Mouse (Mus musculus): ENCODE data around the gene Olfr94. TPM values are rescaled to one million over a fixed set of nuclear protein-coding genes. Genes with fewer than 3 reads are reported as not detected.
"Not testable (repeated sequence)": the region's sequence is repeated elsewhere in the genome, so short reads cannot be mapped to it uniquely, and the experiment has no call there.

Olfr94 gene
- not detected in 2 replicates for total RNA-seq (2015; ENCODE audit: low replicate concordance)
- total RNA-seq (2017; ENCODE audit: low replicate concordance): not detected in 2 replicates

DNA sequence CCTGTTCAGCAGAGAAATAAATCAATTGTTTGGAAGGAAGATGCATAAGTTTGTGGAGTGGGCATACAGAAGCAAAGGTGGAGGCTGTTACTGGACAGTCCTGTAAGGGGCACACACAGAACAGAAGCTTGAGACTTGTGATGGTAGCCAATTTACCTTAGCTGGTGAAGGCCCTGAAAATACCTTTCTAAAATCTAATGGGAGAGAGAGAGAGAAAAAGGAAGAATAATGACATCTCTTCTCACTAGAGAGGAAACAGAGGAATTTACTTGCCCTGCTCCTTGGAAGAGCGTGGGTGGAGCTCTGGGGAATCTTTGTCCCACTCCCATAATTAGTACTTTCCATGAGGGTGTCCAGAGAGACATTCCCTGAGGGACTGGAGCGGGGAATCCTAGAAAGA, at the start of gene Olfr94:
Gene Olfr94 (minus strand): TSS at position 101 of the 400 bp plus-strand sequence.
- ATAC-seq (replicated peaks; ENCODE audit: low FRiP score, poor library complexity, severe bottlenecking): no peak

DNA sequence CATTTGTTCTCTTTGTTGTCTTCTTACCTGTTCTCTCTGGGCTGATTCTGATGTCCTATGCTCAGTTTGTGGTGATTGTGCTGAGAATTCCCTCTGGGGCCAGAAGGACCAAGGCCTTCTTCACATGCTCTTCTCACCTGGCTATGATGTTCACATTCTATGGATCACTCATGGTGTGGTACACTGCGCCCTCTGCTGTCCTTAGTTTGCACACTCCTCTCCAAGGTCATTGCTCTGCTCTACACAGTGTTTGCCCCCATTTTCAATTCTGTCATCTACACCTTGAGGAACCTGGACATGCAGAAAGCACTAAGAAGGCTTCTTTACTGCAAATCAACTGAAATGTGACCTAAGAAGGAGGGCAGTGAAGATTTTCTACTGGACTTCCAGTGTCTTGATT, 49.8 kb upstream of the Olfr94 start:
- ATAC-seq (replicated peaks; ENCODE audit: low FRiP score, poor library complexity, severe bottlenecking): no peak

- no peak for ATAC-seq (replicated peaks; ENCODE audit: low FRiP score, poor library complexity, severe bottlenecking)
Observed at GRCm38 (mm10) chr17:37249460-37249859, 48.7 kb upstream of the Olfr94 start.

DNA sequence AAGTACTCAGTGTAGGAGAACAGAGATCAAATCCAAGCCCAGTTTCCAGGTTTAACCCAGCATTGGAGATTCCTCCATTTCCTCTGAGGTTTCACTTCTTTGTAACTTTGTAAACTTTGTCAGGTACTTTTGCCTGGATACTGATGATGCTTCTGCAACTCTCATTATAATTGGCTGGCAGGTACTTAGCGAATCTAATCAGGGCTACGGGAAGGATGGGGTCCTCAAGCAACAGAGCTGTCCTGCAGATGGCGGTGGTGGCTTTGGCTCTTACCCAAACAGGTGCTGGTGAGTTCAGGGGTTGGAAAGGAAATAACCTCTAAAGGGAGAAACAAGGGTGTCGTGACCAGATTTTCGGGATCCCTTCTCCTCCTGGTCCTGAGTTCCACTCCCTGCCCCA, 45.9 kb upstream of the Olfr94 start:
- ATAC-seq (replicated peaks; ENCODE audit: low FRiP score, poor library complexity, severe bottlenecking): no peak

- no peak for ATAC-seq (replicated peaks; ENCODE audit: low FRiP score, poor library complexity, severe bottlenecking)
Observed at GRCm38 (mm10) chr17:37242198-37242597, 41.4 kb upstream of the Olfr94 start.

- not testable (repeated sequence) for ATAC-seq (replicated peaks; ENCODE audit: low FRiP score, poor library complexity, severe bottlenecking)
Observed at GRCm38 (mm10) chr17:37237230-37237629, 36.4 kb upstream of the Olfr94 start, which contains the start of gene Olfr97. Gene Olfr97 (minus strand): TSS chr17:37237330.

GRCm38 (mm10) chr17:37221879-37222278, 21.1 kb upstream of the Olfr94 start:
- ATAC-seq (replicated peaks; ENCODE audit: low FRiP score, poor library complexity, severe bottlenecking): no peak

DNA sequence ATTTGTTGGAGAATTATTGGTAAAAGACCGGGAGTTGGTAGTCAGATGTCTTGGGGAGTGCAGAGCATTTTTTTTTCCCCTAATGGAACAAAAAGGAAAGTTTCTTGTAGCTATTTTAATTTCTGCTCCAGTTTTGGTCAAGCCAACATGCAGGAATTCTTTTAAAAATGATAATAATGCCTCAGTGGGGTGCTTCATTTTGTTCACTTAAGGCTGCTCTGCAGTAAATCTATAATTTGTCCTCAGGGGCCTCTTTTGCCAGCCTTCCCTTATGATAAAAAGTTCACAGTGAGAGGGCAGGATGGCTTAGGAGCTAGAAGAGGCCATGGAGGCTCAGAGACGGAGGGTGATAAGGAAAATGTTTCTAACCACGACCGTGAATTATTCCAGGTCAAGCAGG, 19.1 kb upstream of the Olfr94 start, which contains the start of gene Olfr96:
Gene Olfr96 (plus strand): TSS at position 301 of the 400 bp plus-strand sequence.
- no peak for ATAC-seq (replicated peaks; ENCODE audit: low FRiP score, poor library complexity, severe bottlenecking)

- no peak for ATAC-seq (replicated peaks; ENCODE audit: low FRiP score, poor library complexity, severe bottlenecking)
Observed at GRCm38 (mm10) chr17:37218486-37218885, 17.7 kb upstream of the Olfr94 start.

DNA sequence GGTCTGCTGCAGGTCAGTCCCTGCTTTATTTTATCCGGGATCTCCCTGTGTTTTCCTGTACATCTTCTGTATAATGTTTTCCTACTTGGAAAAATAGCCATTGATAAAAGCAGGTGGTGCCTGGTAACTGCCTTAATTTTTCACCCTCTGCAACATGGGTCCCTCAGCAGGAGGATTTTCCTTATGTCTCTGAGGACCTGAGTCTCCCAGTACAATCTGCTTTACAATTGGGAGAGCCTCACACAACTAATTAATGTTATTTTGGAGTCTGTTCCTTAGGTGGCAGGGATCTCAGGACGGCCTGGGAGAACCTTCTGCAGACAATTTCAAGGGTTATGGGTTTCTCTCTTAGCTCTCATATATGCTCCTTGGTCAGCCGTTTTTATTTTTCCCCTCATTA, 12.2 kb upstream of the Olfr94 start, which contains the start of gene Olfr95:
Gene Olfr95 (minus strand): TSS at position 101 of the 400 bp plus-strand sequence.
- no peak for ATAC-seq (replicated peaks; ENCODE audit: low FRiP score, poor library complexity, severe bottlenecking)

DNA sequence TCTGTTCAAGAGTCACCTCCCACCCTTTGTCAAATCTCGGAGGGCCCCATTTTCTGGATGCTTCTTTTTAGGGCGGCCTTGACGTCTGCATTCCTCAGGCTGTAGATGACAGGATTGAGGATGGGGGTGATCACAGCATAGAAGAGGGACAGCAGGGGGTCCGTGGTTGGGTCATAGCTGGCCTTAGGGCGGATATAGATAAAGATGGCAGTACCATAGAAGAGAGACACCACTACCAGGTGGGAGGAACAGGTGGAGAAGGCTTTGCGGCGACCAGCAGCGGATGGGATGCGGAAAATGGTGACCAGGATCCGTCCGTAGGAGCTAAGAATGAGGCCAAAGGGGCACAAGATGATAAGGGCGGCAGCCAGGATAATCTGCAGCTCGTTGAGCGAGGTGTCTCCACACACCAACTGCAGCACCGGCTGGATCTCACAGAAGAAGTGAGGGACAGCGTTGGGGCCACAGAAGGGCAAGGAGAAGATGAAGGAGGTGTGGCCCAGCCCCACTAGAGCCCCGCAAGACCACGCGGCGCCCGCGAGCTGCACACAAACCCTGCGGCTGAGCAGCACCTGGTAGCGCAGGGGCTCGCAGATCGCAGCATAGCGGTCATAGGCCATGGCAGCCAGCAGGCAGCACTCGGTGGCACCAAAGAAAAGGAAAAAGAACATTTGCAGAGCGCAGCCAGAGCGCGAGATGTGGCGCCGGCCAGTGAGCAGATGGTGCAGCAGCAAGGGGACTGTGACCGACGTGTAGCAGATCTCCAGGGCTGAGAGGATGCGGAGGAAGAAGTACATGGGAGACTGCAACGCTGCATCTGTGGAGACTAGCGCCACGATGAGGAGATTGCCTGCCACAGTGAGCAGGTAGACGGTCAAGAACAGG, 10.3 kb upstream of the Olfr94 start:
- no peak for ATAC-seq (replicated peaks; ENCODE audit: low FRiP score, poor library complexity, severe bottlenecking)

- ATAC-seq (replicated peaks; ENCODE audit: low FRiP score, poor library complexity, severe bottlenecking): no peak
Observed at GRCm38 (mm10) chr17:37203917-37204236, 3.1 kb upstream of the Olfr94 start.

GRCm38 (mm10) chr17:37203206-37203916, 2.6 kb upstream of the Olfr94 start:
- peak; percentile 73 for ATAC-seq (replicated peaks; ENCODE audit: low FRiP score, poor library complexity, severe bottlenecking)

DNA sequence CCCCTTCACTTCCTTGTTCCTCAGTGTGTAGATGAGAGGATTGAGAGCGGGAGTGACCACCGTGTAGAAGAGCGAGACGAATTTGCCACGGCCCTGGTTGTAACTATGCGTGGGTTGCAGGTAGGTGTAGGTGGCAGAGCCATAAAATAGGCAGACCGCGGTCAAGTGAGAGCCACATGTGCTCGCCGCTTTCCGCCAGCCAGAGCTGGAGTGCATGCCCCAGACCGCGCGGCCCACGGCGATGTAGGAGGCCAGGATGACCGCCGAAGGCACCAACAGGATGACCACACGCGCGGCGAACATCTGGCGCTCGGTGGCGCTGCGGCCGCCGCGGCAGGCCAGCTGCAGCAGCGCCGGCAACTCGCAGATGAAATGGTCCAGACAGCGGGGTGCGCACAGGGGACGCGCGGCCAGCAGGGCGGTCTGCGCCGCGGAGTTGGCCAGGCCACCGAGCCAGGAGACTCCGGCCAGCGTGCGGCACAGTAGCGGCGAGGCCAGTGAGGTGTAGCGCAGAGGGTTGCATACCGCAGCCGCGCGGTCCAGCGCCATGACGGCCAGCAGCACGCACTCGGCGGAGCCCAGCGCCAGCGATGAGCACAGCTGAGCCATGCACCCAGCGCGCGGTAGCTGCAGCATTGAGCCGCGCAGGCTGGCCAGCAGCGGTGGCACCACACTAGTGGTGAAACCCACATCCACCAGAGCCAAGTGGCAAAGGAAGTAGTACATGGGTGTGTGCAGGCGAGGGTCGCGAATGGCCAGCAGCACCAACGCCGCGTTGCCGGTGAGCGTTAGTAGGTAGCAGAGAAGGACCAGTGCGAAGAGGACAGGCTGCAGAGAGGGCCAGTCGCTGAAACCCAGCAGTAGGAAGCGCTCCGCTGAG, 3.7 kb downstream of the Olfr94 start:
- no peak for ATAC-seq (replicated peaks; ENCODE audit: low FRiP score, poor library complexity, severe bottlenecking)

- no peak for ATAC-seq (replicated peaks; ENCODE audit: low FRiP score, poor library complexity, severe bottlenecking)
Observed at GRCm38 (mm10) chr17:37194782-37195181, 6.0 kb downstream of the Olfr94 start.

DNA sequence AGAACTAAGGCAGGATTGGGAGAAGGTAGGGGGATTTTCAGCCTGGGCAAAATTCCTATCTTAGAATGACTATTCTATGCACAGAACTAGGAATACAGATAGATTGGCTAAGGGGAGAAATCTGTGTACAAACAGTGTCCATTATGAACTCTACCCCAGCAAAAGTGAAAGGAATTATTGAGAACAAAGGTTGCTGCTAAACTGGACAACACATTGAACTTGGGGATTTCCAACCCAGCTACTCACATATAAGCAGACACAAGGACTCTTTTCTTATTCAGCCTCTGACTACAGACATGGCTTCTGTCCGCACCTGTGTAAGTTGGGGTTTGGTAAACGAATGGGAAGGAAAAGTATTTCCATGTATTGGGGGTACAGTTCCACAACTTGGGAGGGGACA, 7.1 kb downstream of the Olfr94 start, which contains the start of gene Ubd:
Gene Ubd (plus strand): TSS at position 237 of the 400 bp plus-strand sequence.
- ATAC-seq (replicated peaks; ENCODE audit: low FRiP score, poor library complexity, severe bottlenecking): no peak

DNA sequence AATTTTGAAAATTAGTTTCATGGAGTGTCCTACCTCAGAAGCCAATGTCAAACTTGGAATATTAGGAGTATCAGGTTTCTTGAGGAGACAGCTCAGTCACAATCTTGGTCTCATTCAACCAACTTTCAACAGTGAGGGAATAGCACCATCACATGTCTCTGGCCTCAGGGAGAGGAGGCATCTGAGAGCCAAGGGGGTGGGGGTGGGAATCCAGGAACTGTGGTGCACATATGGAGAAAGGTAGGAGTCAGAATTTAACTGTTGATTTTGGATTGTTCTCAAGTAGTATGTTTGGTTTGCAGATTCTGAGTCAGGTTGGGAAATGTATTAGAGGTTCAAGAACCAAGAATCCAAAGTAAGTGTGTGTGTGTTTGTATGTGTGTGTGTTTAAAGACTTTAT, 7.8 kb downstream of the Olfr94 start:
- ATAC-seq (replicated peaks; ENCODE audit: low FRiP score, poor library complexity, severe bottlenecking): no peak

GRCm38 (mm10) chr17:37190711-37191110, 10.1 kb downstream of the Olfr94 start:
- no peak for ATAC-seq (replicated peaks; ENCODE audit: low FRiP score, poor library complexity, severe bottlenecking)

DNA sequence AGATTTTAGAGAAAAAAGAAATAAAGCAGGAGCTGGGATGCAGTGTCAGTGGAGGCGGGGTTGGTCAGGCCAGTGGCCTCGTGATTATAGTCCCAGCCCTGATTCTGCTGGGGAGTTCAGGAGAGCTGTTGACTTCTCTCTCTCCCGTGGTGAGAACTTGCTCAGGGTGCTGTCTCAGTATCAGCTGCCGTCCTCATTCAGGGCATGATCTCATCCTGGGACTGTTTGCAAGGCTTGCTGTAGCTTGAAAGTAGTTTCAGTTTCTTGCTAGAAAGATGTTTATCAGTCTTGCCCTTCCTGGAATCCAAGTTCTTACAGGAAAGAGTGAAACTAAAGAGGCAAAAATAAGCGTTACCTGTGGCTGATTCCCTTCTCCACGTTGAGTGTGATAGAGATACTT, 15.3 kb downstream of the Olfr94 start:
- ATAC-seq (replicated peaks; ENCODE audit: low FRiP score, poor library complexity, severe bottlenecking): no peak

DNA sequence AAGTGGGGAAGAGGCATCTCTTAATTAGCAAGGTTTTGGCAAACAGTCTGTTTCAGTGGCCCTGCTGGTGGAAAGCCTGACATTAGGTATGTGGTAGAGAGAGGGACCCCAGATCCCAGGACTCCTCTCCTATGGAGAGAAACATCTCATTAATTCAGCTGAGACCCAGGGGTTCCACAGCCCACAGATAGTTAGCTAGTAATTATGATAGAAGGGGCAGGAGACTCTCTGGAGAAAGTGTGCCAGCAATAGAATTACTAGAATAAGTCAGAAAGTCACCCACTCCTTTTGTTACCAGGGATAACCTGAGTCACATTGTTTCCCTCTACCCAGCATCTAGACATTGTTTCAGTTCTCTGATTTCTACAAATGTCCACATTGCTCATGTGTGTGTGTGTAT, 39.4 kb downstream of the Olfr94 start, which contains the start of gene Olfr93:
Gene Olfr93 (minus strand): TSS at position 101 of the 400 bp plus-strand sequence.
- no peak for ATAC-seq (replicated peaks; ENCODE audit: low FRiP score, poor library complexity, severe bottlenecking)
